Mouse (Mus musculus) MEL (cell line): ENCODE results near the gene Ppox. TPM values are rescaled to one million over a fixed set of nuclear protein-coding genes. Genes with fewer than 3 reads are reported as not detected.

Experiments
- DNase-seq: peaks from one replicate; pipeline ENCODE4 v3.0.0; 2011; ENCODE audit warnings: low read depth, low spot score
- H3K27ac ChIP-seq: 2 replicates; pipeline ENCODE4 v1.5.1; 2012; ENCODE audit warnings: low read depth, mild to moderate bottlenecking, control low read depth, low read length, moderate library complexity; ENCODE audit not compliant: control insufficient read depth
- H3K27me3 ChIP-seq, 2 experiments: fragments of 150-350 bp in 1 of 2; sonication (generic) in 1 of 2; 2 replicates each; pipeline ENCODE4 v1.6.1; 2012; ENCODE audit warnings: low read length in 2 of 2, mild to moderate bottlenecking in 2 of 2, improper control_type of control experiment in 1 of 2, moderate library complexity in 1 of 2; ENCODE audit not compliant: insufficient read depth in 2 of 2, control insufficient read depth in 1 of 2
- H3K36me3 ChIP-seq, 2 experiments: 2 replicates each; pipeline ENCODE4 v1.6.1; 2012 to 2014; ENCODE audit warnings: low read length in 2 of 2, improper control_type of control experiment in 1 of 2, inconsistent platforms in 1 of 2, mild to moderate bottlenecking in 1 of 2; ENCODE audit not compliant: insufficient read depth in 2 of 2, control insufficient read depth in 1 of 2
- H3K4me1 ChIP-seq, 2 experiments: fragments of 150-350 bp in 1 of 2; sonication (generic) in 1 of 2; 2 replicates each; pipeline ENCODE4 v1.6.1; 2012; ENCODE audit warnings: low read length in 2 of 2, improper control_type of control experiment in 1 of 2, mild to moderate bottlenecking in 1 of 2; ENCODE audit not compliant: insufficient read depth in 2 of 2, control insufficient read depth in 1 of 2
- H3K4me3 ChIP-seq, 2 experiments: fragments of 150-350 bp in 1 of 2; sonication (generic) in 1 of 2; 2 replicates each; pipeline ENCODE4 v1.5.1; 2012; ENCODE audit warnings: low read depth in 2 of 2, low read length in 2 of 2, mild to moderate bottlenecking in 2 of 2, moderate library complexity in 2 of 2, control low read depth in 1 of 2, improper control_type of control experiment in 1 of 2; ENCODE audit not compliant: control insufficient read depth in 1 of 2, insufficient read depth in 1 of 2
- H3K79me2 ChIP-seq: 2 replicates; pipeline ENCODE4 v1.6.1; 2012; ENCODE audit warnings: mild to moderate bottlenecking, low read length, moderate library complexity; ENCODE audit not compliant: control insufficient read depth, poor library complexity, insufficient read depth
- H3K9ac ChIP-seq: 2 replicates; pipeline ENCODE4 v1.6.1; 2012; ENCODE audit warnings: low read depth, mild to moderate bottlenecking, control low read depth, low read length, moderate library complexity; ENCODE audit not compliant: control insufficient read depth, poor library complexity, severe bottlenecking
- H3K9me3 ChIP-seq: fragments of 150-350 bp; sonication (generic); replicated peaks from 2 replicates; pipeline ENCODE4 v1.6.1; 2012; ENCODE audit warnings: mild to moderate bottlenecking, low read length, improper control_type of control experiment, moderate library complexity; ENCODE audit not compliant: insufficient read depth
- CTCF ChIP-seq, 3 experiments: IDR thresholded peaks in 2 of 3; conservative IDR thresholded peaks in 1 of 3; 2 replicates each; pipeline ENCODE4 v1.5.1; 2011 to 2012; ENCODE audit warnings: low read length in 3 of 3, low read depth in 2 of 3, mild to moderate bottlenecking in 2 of 3, improper control_type of control experiment in 1 of 3, inconsistent platforms in 1 of 3, mixed read lengths in 1 of 3, moderate library complexity in 1 of 3; ENCODE audit not compliant: control insufficient read depth in 1 of 3, insufficient read depth in 1 of 3, poor library complexity in 1 of 3, severe bottlenecking in 1 of 3
- EP300 ChIP-seq, 2 experiments: IDR thresholded peaks; 2 replicates each; pipeline ENCODE4 v1.6.1; 2011; ENCODE audit warnings: improper control_type of control experiment in 2 of 2, low read length in 2 of 2, low read depth in 1 of 2, mild to moderate bottlenecking in 1 of 2
- ETS1 ChIP-seq: IDR thresholded peaks from 2 replicates; pipeline ENCODE4 v1.6.1; 2012; ENCODE audit warnings: low read depth, mild to moderate bottlenecking, inconsistent platforms, low read length, improper control_type of control experiment, moderate library complexity
- GABPA ChIP-seq: IDR thresholded peaks from 2 replicates; pipeline ENCODE4 v1.6.1; 2012; ENCODE audit warnings: low read depth, mild to moderate bottlenecking, inconsistent platforms, low read length, improper control_type of control experiment, moderate library complexity
- GATA1 ChIP-seq: IDR thresholded peaks from 2 replicates; pipeline ENCODE4 v1.6.1; 2011; ENCODE audit warnings: low read depth, low read length, improper control_type of control experiment
- KAT2A ChIP-seq: conservative IDR thresholded peaks from 2 replicates; pipeline ENCODE4 v1.6.1; 2012; ENCODE audit warnings: low read depth, low read length, improper control_type of control experiment, inconsistent platforms
- MAFK ChIP-seq: IDR thresholded peaks from 2 replicates; pipeline ENCODE4 v1.6.1; 2011; ENCODE audit warnings: low read depth, mild to moderate bottlenecking, low read length, improper control_type of control experiment, borderline replicate concordance
- MEF2A ChIP-seq: IDR thresholded peaks from 2 replicates; pipeline ENCODE4 v1.6.1; 2014; ENCODE audit warnings: low read depth, mild to moderate bottlenecking, inconsistent platforms, low read length, improper control_type of control experiment; ENCODE audit not compliant: poor library complexity, insufficient replicate concordance, severe bottlenecking; ENCODE audit errors: extremely low read depth
- MXI1 ChIP-seq: IDR thresholded peaks from 2 replicates; pipeline ENCODE4 v1.6.1; 2011; ENCODE audit warnings: mild to moderate bottlenecking, low read depth, low read length, improper control_type of control experiment
- MYC ChIP-seq: IDR thresholded peaks from 2 replicates; pipeline ENCODE4 v1.6.1; 2011; ENCODE audit warnings: low read depth, mild to moderate bottlenecking, low read length, improper control_type of control experiment, moderate library complexity
- NELFE ChIP-seq: IDR thresholded peaks from 2 replicates; pipeline ENCODE4 v1.6.1; 2011; ENCODE audit warnings: low read depth, low read length, improper control_type of control experiment
- NRF1 ChIP-seq: IDR thresholded peaks from 2 replicates; pipeline ENCODE4 v1.6.1; 2014; ENCODE audit warnings: low read depth, mild to moderate bottlenecking, inconsistent platforms, low read length, improper control_type of control experiment, moderate library complexity; ENCODE audit not compliant: poor library complexity, insufficient read depth, severe bottlenecking
- POLR2A ChIP-seq, 2 experiments: IDR thresholded peaks; 2 replicates each; pipeline ENCODE4 v1.6.1; 2011 to 2012; ENCODE audit warnings: low read length in 2 of 2, mild to moderate bottlenecking in 2 of 2, control low read depth in 1 of 2, improper control_type of control experiment in 1 of 2, low read depth in 1 of 2, moderate library complexity in 1 of 2; ENCODE audit not compliant: control insufficient read depth in 1 of 2, insufficient read depth in 1 of 2, poor library complexity in 1 of 2
- POLR2AphosphoS2 ChIP-seq: IDR thresholded peaks from 2 replicates; pipeline ENCODE4 v1.6.1; 2011; ENCODE audit warnings: low read length, improper control_type of control experiment
- RAD21 ChIP-seq: IDR thresholded peaks from 2 replicates; pipeline ENCODE4 v1.6.1; 2011; ENCODE audit warnings: mild to moderate bottlenecking, low read depth, low read length, improper control_type of control experiment
- SIN3A ChIP-seq: IDR thresholded peaks from 2 replicates; pipeline ENCODE4 v1.6.1; 2012; ENCODE audit warnings: low read length, improper control_type of control experiment, inconsistent platforms
- SMC3 ChIP-seq: IDR thresholded peaks from 2 replicates; pipeline ENCODE4 v1.6.1; 2011; ENCODE audit warnings: low read depth, low read length, improper control_type of control experiment
- TAL1 ChIP-seq: IDR thresholded peaks from 2 replicates; pipeline ENCODE4 v1.6.1; 2012; ENCODE audit warnings: mild to moderate bottlenecking, inconsistent platforms, low read length, moderate library complexity, mixed read lengths
- TBP ChIP-seq: IDR thresholded peaks from 2 replicates; pipeline ENCODE4 v1.8.0; 2011; ENCODE audit warnings: low read depth, low read length, improper control_type of control experiment
- UBTF ChIP-seq: IDR thresholded peaks from 2 replicates; pipeline ENCODE4 v1.6.1; 2012; ENCODE audit warnings: low read depth, mild to moderate bottlenecking, inconsistent platforms, low read length, improper control_type of control experiment, moderate library complexity, borderline replicate concordance; ENCODE audit not compliant: insufficient read depth
- ZMIZ1 ChIP-seq: IDR thresholded peaks from 2 replicates; pipeline ENCODE4 v1.6.1; 2012; ENCODE audit warnings: low read depth, mild to moderate bottlenecking, inconsistent platforms, low read length, improper control_type of control experiment, moderate library complexity
- ZNF384 ChIP-seq: IDR thresholded peaks from 2 replicates; pipeline ENCODE4 v1.6.1; 2012; ENCODE audit warnings: low read depth, mild to moderate bottlenecking, inconsistent platforms, low read length, improper control_type of control experiment
- polyA plus RNA-seq, 2 experiments: library from polyadenylated mRNA; stranded (reverse) in 1 of 2; unstranded in 1 of 2; fragments of >175 nt in 1 of 2; fragments of >200 nt in 1 of 2; gene quantifications; 2 replicates each; pipeline versions ENCODE4 v1.2.1 to v1.2.4; 2012; ENCODE audit warnings: low replicate concordance in 2 of 2, low read depth in 1 of 2; ENCODE audit not compliant: insufficient read length in 2 of 2, insufficient read depth in 1 of 2, missing spikeins in 1 of 2
- total RNA-seq: library from RNA; depleted of rRNA; stranded (reverse); fragments of 300-350 nt; gene quantifications from 2 replicates; pipeline ENCODE4 v1.2.3, GENCODE M21; 2012; rRNA removed

Gene Ppox
- total and polyA plus RNA-seq, 3 experiments = 27.0 to 63.6 TPM; not detected in 1

DNA sequence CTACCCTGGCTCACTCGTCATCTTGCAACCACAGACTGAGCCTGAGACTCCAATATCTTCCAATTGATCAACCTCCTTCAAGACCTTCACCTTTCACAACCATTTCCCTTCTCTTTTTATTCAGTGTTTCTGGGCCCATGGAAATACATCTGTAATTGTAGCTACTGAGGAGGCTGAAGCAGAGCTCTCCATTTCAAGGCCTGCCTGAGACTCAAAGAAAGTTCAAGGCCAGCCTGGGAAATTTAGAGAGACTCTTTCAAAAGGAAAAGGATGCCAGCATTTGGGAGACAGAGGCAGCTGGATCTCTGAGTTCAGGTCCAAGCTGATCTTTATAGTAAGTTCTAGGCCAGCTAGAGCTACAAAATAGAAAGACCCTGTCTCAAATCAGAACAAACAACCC is 53.1 kb downstream of the Ppox start:
- no peaks in the 10 kb centered on the region for H3K27me3 ChIP-seq
- H3K9ac ChIP-seq = no peak overlapping the region
- TF ChIP-seq NELFE = no peak
- no peak for TF ChIP-seq KAT2A
- TF ChIP-seq TAL1 = no peak
- TF ChIP-seq POLR2AphosphoS2 = no peak
- TF ChIP-seq ZNF384 = no peak
- TF ChIP-seq CTCF (IDR thresholded peaks at IDR 0.05 in 2 of 3, conservative IDR thresholded peaks at IDR 0.05 in 1 of 3; ENCODE audit: control insufficient read depth in 1 of 3, insufficient read depth in 1 of 3, low read depth in 2 of 3, low read length in 3 of 3, poor library complexity in 1 of 3, severe bottlenecking in 1 of 3) = no peak
- no peak for TF ChIP-seq GATA1
- TF ChIP-seq MEF2A = no peak
- no peak for TF ChIP-seq ETS1
- TF ChIP-seq SIN3A = no peak
- no peak for TF ChIP-seq TBP
- peaks cover 0 to 4% of the 10 kb centered on the region in 2 experiments; a peak in 2 of 4 replicates for H3K36me3 ChIP-seq
- no peaks in the 10 kb centered on the region for H3K9me3 ChIP-seq
- H3K4me1 ChIP-seq = peaks cover 0 to 6% of the 10 kb centered on the region in 2 experiments; a peak in 3 of 4 replicates
- no peaks in the 10 kb centered on the region for H3K79me2 ChIP-seq
- H3K27ac ChIP-seq = no peak overlapping the region
- H3K4me3 ChIP-seq = no peak overlapping the region
- no peak for DNase-seq

DNA sequence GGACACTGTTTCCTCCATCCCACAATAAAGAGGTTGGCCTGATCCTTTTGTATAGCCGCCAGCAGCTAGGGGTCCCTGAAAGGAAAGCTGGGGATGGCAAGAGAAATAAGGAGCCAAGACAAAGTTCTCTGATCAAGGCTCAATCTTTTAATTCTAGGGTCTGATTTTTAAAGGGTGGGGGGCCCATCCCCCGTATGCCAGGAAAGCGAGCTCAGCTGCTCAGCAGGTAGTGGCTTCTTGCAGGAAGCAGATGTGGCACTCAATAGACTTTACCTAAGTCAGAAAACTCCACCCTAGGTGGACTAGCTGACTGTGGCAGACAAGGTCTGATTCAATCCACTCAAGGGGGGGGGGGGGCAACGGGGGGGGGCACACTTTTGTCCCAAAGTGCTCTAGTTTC is 54.2 kb downstream of the Ppox start:
- Histone ChIP-seq H3K4me1 (peaks cover 0 to 3% of the 10 kb centered on the region in 2 experiments; a peak in 1 of 4 replicates), H3K27me3 (no peaks in the 10 kb centered on the region), H3K4me3 (no peak overlapping the region), H3K9me3 (no peaks in the 10 kb centered on the region), H3K9ac (no peak overlapping the region)
- no peak for TF ChIP-seq NRF1
- no peak for TF ChIP-seq POLR2A (IDR thresholded peaks at IDR 0.05; ENCODE audit: control insufficient read depth in 1 of 2, insufficient read depth in 1 of 2, low read depth in 1 of 2, low read length in 2 of 2, poor library complexity in 1 of 2)
- no peak for TF ChIP-seq EP300 (IDR thresholded peaks at IDR 0.05; ENCODE audit: low read depth in 1 of 2, low read length in 2 of 2)
- no peak for TF ChIP-seq UBTF
- TF ChIP-seq GABPA = no peak
- no peak for TF ChIP-seq ETS1
- no peak for TF ChIP-seq RAD21
- TF ChIP-seq ZMIZ1 = no peak
- no peak for TF ChIP-seq MYC
- no peak for TF ChIP-seq SMC3
- TF ChIP-seq MXI1 = no peak
- TF ChIP-seq TAL1 = no peak
- no peak for TF ChIP-seq MAFK
- TF ChIP-seq, all 39 proteins: peak for 0
- Histone ChIP-seq H3K36me3 (peaks cover 0 to 3% of the 10 kb centered on the region in 2 experiments; a peak in 2 of 4 replicates), H3K27ac (no peak overlapping the region), H3K79me2 (peaks cover 2% of the 10 kb centered on the region; the same call in 1 of the 2 replicates)
- no peak for DNase-seq

Other genes starting within 250 kb of the Ppox start
- gene Fcgr3, start 216.3 kb downstream of the Ppox start, total RNA-seq = 0.39 and 0.62 TPM in 2 replicates
- 1 to 10 TPM in 1 of 2 experiments, not detected in 1; 6.1 TPM for gene Fcgr3, start 216.3 kb downstream of the Ppox start, polyA plus RNA-seq
- gene Cfap126, start 167.3 kb downstream of the Ppox start, total RNA-seq = 0.69 and 0.75 TPM in 2 replicates
- 1 to 10 TPM in 1 of 2 experiments, not detected in 1; 3.5 TPM for gene Cfap126, start 167.3 kb downstream of the Ppox start, polyA plus RNA-seq
- 79.4 and 88.2 TPM in 2 replicates for gene Sdhc, start 130.6 kb downstream of the Ppox start, total RNA-seq
- gene Sdhc, start 130.6 kb downstream of the Ppox start, polyA plus RNA-seq = 100 to 1,000 TPM in 1 of 2 experiments, not detected in 1; 224 TPM
- 0.10 TPM in 1 of 2 replicates, not detected in the other for gene Mpz, start 130.5 kb downstream of the Ppox start, total RNA-seq
- under 1 TPM in 1 of 2 experiments, not detected in 1; 0.28 TPM for gene Mpz, start 130.5 kb downstream of the Ppox start, polyA plus RNA-seq
- not detected in 2 replicates for gene Pcp4l1, start 84.9 kb downstream of the Ppox start, total RNA-seq
- not detected for gene Pcp4l1, start 84.9 kb downstream of the Ppox start, polyA plus RNA-seq
- gene Nr1i3, start 67.2 kb downstream of the Ppox start, total RNA-seq = 1.4 and 1.7 TPM in 2 replicates
- gene Nr1i3, start 67.2 kb downstream of the Ppox start, polyA plus RNA-seq = under 1 TPM in 1 of 2 experiments, not detected in 1; 0.24 TPM
- gene Tomm40l, start 58.7 kb downstream of the Ppox start, total RNA-seq = 38.0 and 40.7 TPM in 2 replicates
- gene Tomm40l, start 58.7 kb downstream of the Ppox start, polyA plus RNA-seq = 10 to 100 TPM in 1 of 2 experiments, not detected in 1; 43.4 TPM
- not detected in 2 replicates for gene Apoa2, start 56.1 kb downstream of the Ppox start, total RNA-seq
- under 1 TPM in 1 of 2 experiments, not detected in 1; 0.15 TPM for gene Apoa2, start 56.1 kb downstream of the Ppox start, polyA plus RNA-seq
- 0.36 and 0.62 TPM in 2 replicates for gene Fcer1g, start 46.8 kb downstream of the Ppox start, total RNA-seq
- 1 to 10 TPM in 1 of 2 experiments, not detected in 1; 1.1 TPM for gene Fcer1g, start 46.8 kb downstream of the Ppox start, polyA plus RNA-seq
- not detected in 2 replicates for gene Adamts4, start 30.8 kb downstream of the Ppox start, total RNA-seq
- under 1 TPM in 1 of 2 experiments, not detected in 1; 0.03 TPM for gene Adamts4, start 30.8 kb downstream of the Ppox start, polyA plus RNA-seq
- 164 and 169 TPM in 2 replicates for gene Ndufs2, start 29.8 kb downstream of the Ppox start, total RNA-seq
- gene Ndufs2, start 29.8 kb downstream of the Ppox start, polyA plus RNA-seq = 100 to 1,000 TPM; 292 to 415 TPM
- 16.5 and 16.8 TPM in 2 replicates for gene B4galt3, start 10.9 kb downstream of the Ppox start, total RNA-seq
- gene B4galt3, start 10.9 kb downstream of the Ppox start, polyA plus RNA-seq = 10 to 100 TPM in 1 of 2 experiments, not detected in 1; 33.1 TPM
- 10.0 and 11.3 TPM in 2 replicates for gene Usp21, start 6.8 kb upstream of the Ppox start, total RNA-seq
- 10 to 100 TPM in 1 of 2 experiments, not detected in 1; 66.4 TPM for gene Usp21, start 6.8 kb upstream of the Ppox start, polyA plus RNA-seq
- 100 and 101 TPM in 2 replicates for gene Ufc1, start 13.8 kb upstream of the Ppox start, total RNA-seq
- gene Ufc1, start 13.8 kb upstream of the Ppox start, polyA plus RNA-seq = 100 to 1,000 TPM in 1 of 2 experiments, 10 to 100 TPM in 1; 71.0 to 408 TPM
- gene Dedd, start 48.0 kb upstream of the Ppox start, total RNA-seq = 24.9 and 28.7 TPM in 2 replicates
- gene Dedd, start 48.0 kb upstream of the Ppox start, polyA plus RNA-seq = 10 to 100 TPM in 1 of 2 experiments, not detected in 1; 44.9 TPM
- 17.9 and 20.0 TPM in 2 replicates for gene Nit1, start 64.5 kb upstream of the Ppox start, total RNA-seq
- gene Nit1, start 64.5 kb upstream of the Ppox start, polyA plus RNA-seq = 10 to 100 TPM in 1 of 2 experiments, not detected in 1; 26.3 TPM
- 33.8 and 36.2 TPM in 2 replicates for gene Pfdn2, start 64.5 kb upstream of the Ppox start, total RNA-seq
- 100 to 1,000 TPM in 1 of 2 experiments, not detected in 1; 329 TPM for gene Pfdn2, start 64.5 kb upstream of the Ppox start, polyA plus RNA-seq
- 0.08 and 0.10 TPM in 2 replicates for gene Klhdc9, start 79.6 kb upstream of the Ppox start, total RNA-seq
- not detected for gene Klhdc9, start 79.6 kb upstream of the Ppox start, polyA plus RNA-seq
- gene Nectin4, start 88.9 kb upstream of the Ppox start, total RNA-seq = 0.04 TPM in 1 of 2 replicates, not detected in the other
- gene Nectin4, start 88.9 kb upstream of the Ppox start, polyA plus RNA-seq = under 1 TPM in 1 of 2 experiments, not detected in 1; 0.15 TPM
- gene Arhgap30, start 107.8 kb upstream of the Ppox start, total RNA-seq = 31.0 and 31.5 TPM in 2 replicates
- 10 to 100 TPM in 1 of 2 experiments, not detected in 1; 41.2 TPM for gene Arhgap30, start 107.8 kb upstream of the Ppox start, polyA plus RNA-seq
- 50.0 and 56.0 TPM in 2 replicates for gene Usf1, start 130.1 kb upstream of the Ppox start, total RNA-seq
- 10 to 100 TPM in 1 of 2 experiments, not detected in 1; 55.0 TPM for gene Usf1, start 130.1 kb upstream of the Ppox start, polyA plus RNA-seq
- gene Tstd1, start 137.7 kb upstream of the Ppox start, total RNA-seq = 0.49 and 0.50 TPM in 2 replicates
- gene Tstd1, start 137.7 kb upstream of the Ppox start, polyA plus RNA-seq = 1 to 10 TPM in 1 of 2 experiments, not detected in 1; 1.4 TPM
- 0.31 and 0.42 TPM in 2 replicates for gene F11r, start 156.3 kb upstream of the Ppox start, total RNA-seq
- 1 to 10 TPM in 1 of 2 experiments, not detected in 1; 1.8 TPM for gene F11r, start 156.3 kb upstream of the Ppox start, polyA plus RNA-seq
- 4.6 and 5.5 TPM in 2 replicates for gene Alyref2, start 222.3 kb upstream of the Ppox start, total RNA-seq
- 1 to 10 TPM in 1 of 2 experiments, not detected in 1; 8.8 TPM for gene Alyref2, start 222.3 kb upstream of the Ppox start, polyA plus RNA-seq